17 mouse cellular contexts compared by ENCODE assay signal in the genomic region with DNA sequence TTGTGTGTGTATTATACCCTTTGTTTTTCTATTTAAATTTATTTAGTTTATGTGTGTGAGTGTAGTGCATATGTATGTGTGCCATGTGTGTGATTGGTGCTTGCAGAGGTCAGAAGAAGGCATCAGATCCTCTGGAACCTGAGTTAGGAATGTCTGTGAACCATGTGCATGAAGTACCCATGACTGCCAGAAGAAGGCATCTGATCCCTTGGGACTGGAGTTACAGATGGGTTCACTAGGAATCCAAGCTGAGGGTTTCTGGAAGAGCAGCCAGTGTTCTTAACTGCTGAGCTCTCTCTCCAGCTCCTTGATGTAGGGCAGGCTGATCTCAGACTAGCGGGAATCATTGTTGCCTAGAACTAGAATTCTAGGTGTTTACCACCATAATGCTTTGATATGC. TPM values are rescaled to one million over a fixed set of nuclear protein-coding genes. Genes with fewer than 3 reads are reported as not detected.
DNase-seq lines count a peak whose midpoint lies in the region; ATAC-seq and TF ChIP-seq lines count a peak whose summit lies in the region.
"Had no signal": no experiment of that assay in that cellular context is flagged by ENCODE, and none has a peak within 500 bp of the region (broad histone marks: within the 10 kb centered on the region; RNA-seq: fewer than 3 reads in every experiment).

No protein-coding gene starts in this region.

- no peaks in the 10 kb centered on the region for H3K36me3 ChIP-seq in liver, adult 2 months (ENCODE audit: control insufficient read depth, insufficient read depth, low read length)
- H3K36me3 ChIP-seq in liver, embryonic 11.5 days (ENCODE audit: control insufficient read depth, insufficient read depth, low read length), result 0 out of 2 replicates have a peak, but pooled peaks cover 2% of the 10 kb centered on the region
- H3K36me3 ChIP-seq: embryonic facial prominence, embryonic 12.5 days; forebrain, embryonic 12.5 days; liver, embryonic 15.5 days had no signal

- peaks cover 24% of the 10 kb centered on the region; the same call in 1 of the 2 replicates for H3K79me2 ChIP-seq in liver, adult 2 months (ENCODE audit: control insufficient read depth, insufficient read depth, low read length)

- no peak overlapping the region for H3K4me3 ChIP-seq in liver, adult 2 months (ENCODE audit: insufficient read depth, low read depth, low read length)
- no peak overlapping the region for H3K4me3 ChIP-seq in liver, embryonic 11.5 days (ENCODE audit: low read depth, low read length)
- H3K4me3 ChIP-seq: embryonic facial prominence, embryonic 12.5 days; forebrain, embryonic 12.5 days; liver, embryonic 15.5 days; myocyte had no signal

- ATAC-seq in liver, embryonic 11.5 days (replicated peaks; ENCODE audit: low FRiP score), result no peak

- no peaks in the 10 kb centered on the region for H3K9me3 ChIP-seq in liver, embryonic 11.5 days (ENCODE audit: control insufficient read depth, low read length)
- H3K9me3 ChIP-seq: embryonic facial prominence, embryonic 12.5 days; forebrain, embryonic 12.5 days; liver, embryonic 15.5 days had no signal

- WGBS in liver, adult 2 months, result 86% methylated on average over 1 of the region's 1 CpGs
- WGBS in liver, embryonic 11.5 days, result 69% methylated on average over 1 of the region's 1 CpGs

- TF ChIP-seq POLR2A in liver, adult 2 months (IDR thresholded peaks at IDR 0.05; ENCODE audit: extremely low read depth, insufficient read depth, low read length), result no peak

- no peak overlapping the region for H3K4me2 ChIP-seq in liver, embryonic 11.5 days
- H3K4me2 ChIP-seq: embryonic facial prominence, embryonic 12.5 days; forebrain, embryonic 12.5 days; liver, embryonic 15.5 days had no signal

- peaks cover 11% of the 10 kb centered on the region for H3K4me1 ChIP-seq in liver, adult 2 months (ENCODE audit: control insufficient read depth, insufficient read depth, low read length)
- H3K4me1 ChIP-seq in liver, embryonic 11.5 days (replicated peaks; ENCODE audit: control insufficient read depth, insufficient read depth, low read length), result peaks cover 7% of the 10 kb centered on the region; the same call in 1 of the 2 replicates

- H3K9ac ChIP-seq in liver, adult 2 months (ENCODE audit: low read depth, low read length), result no peak overlapping the region
- H3K9ac ChIP-seq in liver, embryonic 11.5 days (ENCODE audit: low read depth, low read length), result no peak overlapping the region
- H3K9ac ChIP-seq: embryonic facial prominence, embryonic 12.5 days; forebrain, embryonic 12.5 days; liver, embryonic 15.5 days had no signal

- DNase-seq in gastrocnemius, adult 8-10 months (ENCODE audit: low spot score in 2 of 2), result peak; percentile 20 to 27
- DNase-seq in gastrocnemius, postnatal 36 days, result no peak
- no peak for DNase-seq in liver, adult 2 months (ENCODE audit: extremely low read depth, low read depth, low spot score)
- no peak for DNase-seq in liver, embryonic 11.5 days (ENCODE audit: low spot score)
- peak; percentile 32 for DNase-seq in NIH3T3 (ENCODE audit: low read depth)
- peak; percentile 12 for DNase-seq in embryo, embryonic 11 days
- DNase-seq in layer of hippocampus, adult 11-12 months (ENCODE audit: low spot score), result no peak
- no peak for DNase-seq in thymus, postnatal 14 days
- DNase-seq: cerebellum, adult 18-20 months; gastrocnemius, postnatal 25 days; heart, postnatal 10 days; kidney, postnatal 4 days had no signal

- H3K27ac ChIP-seq in liver, adult 2 months (replicated peaks; ENCODE audit: insufficient read depth, low read depth, low read length), result no peak overlapping the region
- H3K27ac ChIP-seq in liver, embryonic 11.5 days (ENCODE audit: low read depth, low read length), result no peak overlapping the region
- H3K27ac ChIP-seq: embryonic facial prominence, embryonic 12.5 days; forebrain, embryonic 12.5 days; liver, embryonic 15.5 days had no signal

- intact Hi-C loops in gastrocnemius, postnatal 36 days (cut with DNase I), result no loop called here

- no peaks in the 10 kb centered on the region for H3K27me3 ChIP-seq in liver, adult 2 months (ENCODE audit: control insufficient read depth, insufficient read depth, low read length)
- no peaks in the 10 kb centered on the region for H3K27me3 ChIP-seq in liver, embryonic 11.5 days (replicated peaks; ENCODE audit: control insufficient read depth, insufficient read depth, low read length)
- H3K27me3 ChIP-seq: CH12.LX; embryonic facial prominence, embryonic 12.5 days; forebrain, embryonic 12.5 days; liver, embryonic 15.5 days had no signal

- TF ChIP-seq CTCF in liver, adult 2 months (IDR thresholded peaks at IDR 0.05; ENCODE audit: low read depth, low read length), result 0 out of 2 replicates have a peak, but pooled peaks have one; percentile 5

RNA-seq across cellular contexts. Expression of a gene that starts 10.5 kb away (rescaled TPM):
- total RNA-seq in gastrocnemius, adult 8-10 months (2022), result 10 to 100 TPM; 58.9 to 79.6 (median 70.5) TPM
- 10 to 100 TPM; 76.2 to 86.5 TPM for total RNA-seq in gastrocnemius, postnatal 36 days (2021)
- total RNA-seq in liver, adult 2 months (2014; rRNA removed), result 30.5 and 33.6 TPM in 2 replicates
- polyA plus RNA-seq in liver, adult 2 months (2012; rRNA removed), result 12.7 and 12.9 TPM in 2 replicates
- polyA plus RNA-seq in liver, embryonic 11.5 days (2014; fragmentation: Nextera tagmentation; extraction: Ambion mirVana), result 49.6 and 51.5 TPM in 2 replicates

RNA-seq across cellular contexts. Expression of a gene that starts 10.6 kb away (rescaled TPM):
- 10 to 100 TPM; 24.4 to 27.5 (median 26.3) TPM for total RNA-seq in gastrocnemius, adult 8-10 months (2022)
- 10 to 100 TPM; 18.1 to 19.9 TPM for total RNA-seq in gastrocnemius, postnatal 36 days (2021)
- total RNA-seq in liver, adult 2 months (2014; rRNA removed), result 6.5 and 10.0 TPM in 2 replicates
- 16.2 and 19.1 TPM in 2 replicates for polyA plus RNA-seq in liver, adult 2 months (2012; rRNA removed)
- polyA plus RNA-seq in liver, embryonic 11.5 days (2014; fragmentation: Nextera tagmentation; extraction: Ambion mirVana), result 41.4 and 44.1 TPM in 2 replicates

RNA-seq across cellular contexts. Expression of a gene that starts 29.6 kb away (rescaled TPM):
- total RNA-seq in gastrocnemius, adult 8-10 months (2022), result under 1 TPM; 0.39 to 0.68 (median 0.54) TPM
- total RNA-seq in gastrocnemius, postnatal 36 days (2021), result 1 to 10 TPM in 1 of 2 experiments, under 1 TPM in 1; 0.42 to 1.1 TPM
- total RNA-seq in liver, adult 2 months (2014; rRNA removed), result 0.20 and 0.28 TPM in 2 replicates
- 0.16 and 0.69 TPM in 2 replicates for polyA plus RNA-seq in liver, adult 2 months (2012; rRNA removed)
- 2.4 and 2.5 TPM in 2 replicates for polyA plus RNA-seq in liver, embryonic 11.5 days (2014; fragmentation: Nextera tagmentation; extraction: Ambion mirVana)

RNA-seq across cellular contexts. Expression of a gene that starts 41.8 kb away (rescaled TPM):
- total RNA-seq in gastrocnemius, adult 8-10 months (2022), result 1 to 10 TPM; 4.9 to 7.4 (median 6.0) TPM
- total RNA-seq in gastrocnemius, postnatal 36 days (2021), result 1 to 10 TPM; 6.5 to 7.3 TPM
- 1.7 and 2.6 TPM in 2 replicates for total RNA-seq in liver, adult 2 months (2014; rRNA removed)
- polyA plus RNA-seq in liver, adult 2 months (2012; rRNA removed), result 7.3 and 8.1 TPM in 2 replicates
- 19.6 and 21.1 TPM in 2 replicates for polyA plus RNA-seq in liver, embryonic 11.5 days (2014; fragmentation: Nextera tagmentation; extraction: Ambion mirVana)

Comparison
In these comparisons a context has a peak if more than half of its experiments do, and no peak if none do; other contexts are left out.
1. DNase-seq: peak in gastrocnemius, adult 8-10 months (2 of 2), NIH3T3 (single experiment) and embryo, embryonic 11 days (single experiment); none in gastrocnemius, postnatal 36 days (0 of 2), liver, adult 2 months (single experiment), liver, embryonic 11.5 days (single experiment), layer of hippocampus, adult 11-12 months (single experiment) and thymus, postnatal 14 days (single experiment).